Mouse (Mus musculus) cerebellum, postnatal 36 days (tissue): ENCODE data around the gene Borcs5.
"Not testable (repeated sequence)": the region's sequence is repeated elsewhere in the genome, so short reads cannot be mapped to it uniquely, and the experiment has no call there.

Experiments used
- DNase-seq, 2 experiments: peaks; one replicate each; pipeline ENCODE4 v3.0.0; 2021 to 2022; ENCODE audit warnings: mixed read lengths in 2 of 2

The Borcs5 gene

DNA sequence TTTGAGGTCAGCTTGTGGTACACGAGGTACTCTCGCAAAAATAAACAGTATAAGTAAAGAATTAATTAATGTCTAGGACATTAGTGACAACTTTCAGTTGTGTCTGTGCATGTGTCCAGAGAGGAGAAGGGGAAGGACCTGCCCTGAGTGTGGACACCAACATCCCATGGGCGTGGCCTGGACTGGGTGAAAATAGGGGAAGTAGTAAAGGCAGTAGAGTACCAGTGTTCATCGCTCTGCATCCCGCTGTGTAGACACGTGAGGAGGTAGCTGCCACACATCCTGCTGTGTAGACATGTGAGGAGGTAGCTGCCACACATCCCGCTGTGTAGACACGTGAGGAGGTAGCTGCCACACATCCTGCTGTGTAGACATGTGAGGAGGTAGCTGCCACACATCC is 34.4 kb downstream of the Borcs5 start:
- not testable (repeated sequence) for DNase-seq

DNA sequence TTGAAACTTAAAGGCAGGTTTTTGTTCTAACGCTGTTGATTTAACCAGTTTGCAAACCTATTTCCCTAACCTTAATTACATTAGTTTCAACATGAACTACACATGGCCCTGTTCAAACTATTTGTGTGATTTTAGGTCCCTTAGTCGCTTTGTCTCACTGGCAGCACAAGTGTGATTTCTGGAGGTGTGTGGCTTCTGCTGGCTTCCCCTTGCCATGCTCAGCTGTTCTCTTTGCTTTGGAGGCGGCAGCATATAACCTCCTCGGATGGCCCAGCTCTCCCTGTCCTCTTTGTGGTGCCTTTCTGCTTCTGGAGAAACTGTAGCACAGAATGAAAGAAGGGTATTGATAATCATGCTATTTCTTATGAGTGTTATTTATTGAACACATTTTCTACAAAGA is 38.2 kb downstream of the Borcs5 start:
- DNase-seq, result no peak

DNA sequence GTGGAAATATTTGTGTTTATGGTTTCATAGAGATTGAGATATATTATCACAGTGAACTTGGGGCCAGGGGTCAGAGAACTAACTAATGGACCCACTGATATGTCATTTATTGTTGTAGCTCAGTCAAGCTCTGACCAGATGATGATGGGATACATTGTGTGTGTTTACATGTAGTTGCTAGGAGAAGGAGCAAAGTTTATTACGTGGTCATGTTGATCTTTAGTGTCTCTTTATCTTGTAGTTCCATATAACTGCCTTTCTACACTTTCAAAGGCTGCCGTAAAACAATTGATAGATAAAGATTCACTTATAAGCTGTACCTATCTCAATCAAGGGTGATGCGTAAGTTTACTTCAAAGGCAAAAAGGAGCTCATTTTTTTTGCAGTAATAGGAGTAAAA is 38.7 kb downstream of the Borcs5 start:
- no peak for DNase-seq

DNA sequence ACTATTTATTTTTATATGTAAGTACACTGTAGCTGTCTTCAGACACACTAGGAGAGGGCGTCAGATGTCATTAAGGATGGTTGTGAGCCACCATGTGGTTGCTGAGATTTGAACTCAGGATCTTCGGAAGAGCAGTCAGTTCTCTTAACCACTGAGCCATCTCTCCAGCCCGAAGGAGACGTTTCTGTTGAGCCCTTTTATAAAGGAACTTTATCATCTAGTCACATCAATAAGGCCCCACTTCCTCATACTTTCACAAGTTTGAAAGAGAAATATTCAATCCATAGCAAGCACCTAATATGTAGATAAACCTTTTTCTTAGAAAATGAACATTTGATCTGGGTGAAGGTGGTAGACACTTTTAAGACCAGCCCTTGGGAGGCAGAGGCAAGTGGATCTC is 40.0 kb downstream of the Borcs5 start:
- not testable (repeated sequence) for DNase-seq

GRCm38 (mm10) chr6:134684354-134684915 is 45.1 kb downstream of the Borcs5 start:
- DNase-seq, result peak in 1 of 2 experiments; percentile 13

DNA sequence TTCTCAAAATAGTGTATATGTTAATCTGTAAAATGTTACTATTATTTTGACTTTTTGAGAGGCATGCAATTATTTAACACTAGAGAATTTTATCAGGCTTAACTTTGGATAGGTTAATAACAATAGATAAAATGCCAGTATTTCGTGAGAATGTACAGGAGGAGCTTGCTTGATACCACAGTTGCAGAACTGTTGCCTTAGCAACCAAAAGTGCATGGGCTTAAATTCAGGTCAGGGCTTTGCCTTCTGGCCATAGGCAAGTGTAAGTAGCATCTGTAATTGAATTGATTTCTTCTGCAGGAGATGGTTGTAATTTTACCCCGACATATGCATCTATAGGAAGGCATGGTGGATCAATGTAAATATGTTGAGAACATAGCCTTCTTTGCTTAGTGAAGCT is 45.7 kb downstream of the Borcs5 start:
- DNase-seq, result no peak

DNA sequence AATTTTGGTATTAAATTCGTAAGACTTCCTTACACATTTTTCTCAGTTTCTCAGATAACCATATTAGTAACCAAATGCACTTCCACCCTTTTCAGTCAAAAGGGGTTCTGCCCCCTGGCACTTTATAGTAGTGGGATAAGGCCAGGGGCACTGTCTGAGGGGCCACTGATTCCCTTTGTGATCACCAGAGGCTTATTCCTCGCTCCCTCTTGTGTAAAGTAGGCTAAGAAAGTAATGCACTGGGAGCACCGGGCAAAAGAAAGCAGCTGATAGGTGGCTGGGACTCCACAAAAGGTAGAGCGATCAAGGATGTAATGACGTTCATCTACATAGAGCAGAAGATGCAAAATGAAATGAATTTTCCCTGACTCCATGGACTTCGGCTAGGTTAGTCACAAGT is 46.2 kb downstream of the Borcs5 start:
- DNase-seq, result no peak

GRCm38 (mm10) chr6:134694498-134694897 is 55.2 kb downstream of the Borcs5 start:
- DNase-seq, result no peak

- no peak for DNase-seq
Measured at GRCm38 (mm10) chr6:134694988-134695387, 55.7 kb downstream of the Borcs5 start.

DNA sequence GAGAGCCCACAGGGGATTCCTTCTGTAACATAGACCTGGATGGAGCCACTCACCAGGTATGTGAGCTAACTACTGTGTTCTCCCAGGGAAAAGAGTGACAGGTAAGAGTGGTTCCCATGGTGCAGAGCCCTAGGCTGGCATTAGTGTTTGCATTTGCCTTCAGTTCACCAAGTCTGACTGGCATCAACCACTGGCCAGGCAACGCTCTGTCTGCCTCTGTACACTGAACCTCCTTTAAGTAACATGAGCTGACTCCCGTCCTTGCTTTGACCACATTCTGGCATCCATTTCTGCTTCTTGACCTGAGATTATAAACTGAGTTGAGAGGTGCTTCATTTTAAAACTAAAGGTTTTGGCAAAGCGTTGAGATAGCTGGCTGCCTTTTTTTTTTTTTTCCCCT is 56.3 kb downstream of the Borcs5 start:
- DNase-seq, result no peak

DNA sequence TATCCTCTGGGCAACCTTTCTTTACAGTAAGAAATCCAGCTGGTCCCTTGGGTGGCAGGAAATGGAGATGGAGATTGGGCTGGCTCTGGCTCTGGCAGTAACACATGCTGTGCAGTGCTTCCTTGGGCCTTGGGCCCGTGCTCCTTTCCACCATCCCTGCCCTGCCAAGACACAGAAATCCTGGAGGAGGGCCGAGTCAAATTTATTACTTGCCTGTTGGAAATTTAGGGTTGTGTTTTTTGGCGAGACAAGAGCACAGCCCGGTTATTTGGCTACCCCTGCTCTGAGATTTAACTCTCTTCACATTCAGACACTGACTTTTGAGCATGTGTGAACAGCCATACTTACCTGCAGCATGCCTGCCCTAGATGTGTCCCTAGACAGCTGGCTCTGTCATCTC is 56.8 kb downstream of the Borcs5 start:
- DNase-seq, result peak; percentile 58 to 69

DNA sequence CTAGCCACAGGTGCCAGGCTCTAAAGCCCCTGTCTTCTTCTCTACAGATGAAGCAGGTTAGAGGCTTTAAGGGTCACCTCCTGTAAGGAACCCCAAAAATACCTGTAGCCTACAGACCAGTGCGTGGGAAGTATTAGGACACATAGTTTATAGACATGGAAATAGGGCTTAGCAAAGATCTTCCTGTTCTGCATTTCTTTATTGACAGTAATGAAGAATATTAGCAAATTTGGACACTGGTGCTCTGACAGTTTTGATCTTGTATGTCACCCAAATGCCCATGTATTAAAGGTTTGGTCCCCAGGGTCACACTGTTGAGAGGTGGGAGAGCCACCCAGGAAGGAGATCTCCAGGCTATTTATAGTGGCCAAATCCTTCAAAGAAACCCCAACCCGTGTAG is 57.2 kb downstream of the Borcs5 start:
- DNase-seq, result no peak

DNA sequence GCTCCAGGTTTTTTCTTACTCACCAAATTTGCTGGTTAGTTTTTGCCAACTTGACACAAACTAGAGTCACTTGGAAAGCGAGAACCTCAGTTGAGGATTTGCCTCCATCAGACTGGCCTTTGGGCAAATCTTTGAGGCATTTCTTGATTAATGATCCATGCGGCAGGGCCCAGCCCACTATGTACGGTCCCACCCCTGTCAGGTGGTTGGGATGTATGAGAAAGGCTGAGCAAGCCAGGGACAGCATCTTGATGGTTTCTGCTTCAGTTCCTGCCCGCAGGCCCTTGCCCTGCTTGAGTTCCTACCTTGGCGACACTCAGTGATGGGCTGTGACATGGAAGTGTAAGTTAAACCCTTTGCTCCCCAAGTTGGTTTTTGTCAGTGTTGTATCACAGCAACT is 58.9 kb downstream of the Borcs5 start:
- no peak for DNase-seq

GRCm38 (mm10) chr6:134700451-134701210 is 61.3 kb downstream of the Borcs5 start:
- no peak for DNase-seq

DNA sequence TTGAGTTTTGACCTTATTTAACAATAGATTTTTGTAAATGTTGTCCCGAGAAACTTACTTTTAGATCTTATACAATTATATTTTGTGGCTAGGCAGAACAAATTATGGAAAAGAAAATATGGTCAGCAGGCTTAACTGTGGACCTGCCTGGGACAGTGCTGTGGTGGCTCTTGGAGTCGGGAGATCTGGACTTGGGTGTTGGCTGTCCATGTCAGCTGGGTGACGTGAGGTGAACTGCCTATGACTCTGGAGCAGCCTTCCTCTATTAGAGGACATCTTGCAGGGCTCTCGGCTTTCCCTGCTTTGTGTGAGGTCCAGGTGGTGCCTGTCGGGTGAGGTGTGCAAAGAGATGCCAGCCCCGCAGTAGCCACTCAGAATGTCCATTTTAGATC is 61.9 kb downstream of the Borcs5 start:
- DNase-seq, result no peak

DNA sequence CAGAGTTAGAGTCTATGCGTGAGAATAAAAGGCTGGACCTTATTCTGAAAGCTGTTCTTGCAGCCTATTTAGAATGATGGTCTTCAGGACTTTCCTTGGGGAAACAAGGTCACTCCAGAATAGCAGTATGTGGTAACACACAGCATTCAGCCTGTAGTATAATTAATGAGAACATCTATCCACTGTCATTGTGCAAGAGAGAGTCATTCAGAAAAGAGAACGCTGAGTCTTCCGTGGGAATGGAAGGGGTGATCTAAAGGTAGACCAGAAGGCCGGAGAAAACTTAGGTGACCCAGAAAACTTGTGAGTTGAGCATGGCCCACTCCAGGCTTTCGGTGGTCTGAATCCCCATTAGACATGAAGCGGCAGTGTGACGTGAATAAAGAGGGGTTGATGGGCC is 62.9 kb downstream of the Borcs5 start:
- DNase-seq, result no peak

- DNase-seq, result no peak
Measured at GRCm38 (mm10) chr6:134703053-134703690, 63.9 kb downstream of the Borcs5 start.

- no peak for DNase-seq
Measured at GRCm38 (mm10) chr6:134706467-134706866, 67.2 kb downstream of the Borcs5 start.

- DNase-seq, result no peak
Measured at GRCm38 (mm10) chr6:134710020-134710419, 70.7 kb downstream of the Borcs5 start.

GRCm38 (mm10) chr6:134713321-134713720 is 74.0 kb downstream of the Borcs5 start:
- DNase-seq, result no peak

DNA sequence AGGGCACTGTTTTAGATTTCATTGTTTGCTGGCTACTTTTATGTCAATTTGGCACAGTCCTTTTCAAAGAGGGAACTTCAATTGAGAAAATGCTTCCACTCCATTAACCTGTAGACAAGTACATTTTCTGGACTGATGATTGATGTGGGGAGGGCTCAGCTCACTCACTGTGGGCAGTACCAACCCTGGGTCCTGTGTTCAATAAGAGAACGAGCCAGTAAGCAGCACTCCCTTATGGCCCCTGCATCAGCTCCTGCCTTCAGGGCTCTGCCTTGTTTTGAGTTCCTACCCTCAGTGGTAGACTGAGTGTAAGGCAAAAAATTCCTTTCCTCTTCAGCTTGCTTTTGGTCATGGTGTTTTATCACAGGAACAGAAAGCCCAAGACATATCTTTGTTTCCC is 74.6 kb downstream of the Borcs5 start:
- DNase-seq, result no peak

DNA sequence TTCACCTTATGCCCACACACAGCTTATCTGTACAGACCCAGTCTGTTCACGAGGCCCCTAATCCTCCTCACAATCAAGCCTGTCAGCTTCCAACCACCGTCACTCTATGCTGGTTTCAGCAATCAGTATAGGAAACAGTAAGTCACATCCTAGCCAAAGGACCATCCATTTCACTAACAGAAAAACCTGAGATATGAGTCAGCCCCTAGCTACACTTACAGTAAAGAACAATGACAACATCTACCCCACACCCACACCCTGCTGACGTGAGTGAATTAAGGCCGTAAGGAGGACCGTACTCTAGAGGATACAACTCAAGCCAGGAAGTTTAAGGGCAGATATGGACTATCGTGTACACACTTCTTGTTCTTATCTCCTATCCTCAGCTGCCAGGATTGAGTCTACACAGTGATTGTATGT is 76.9 kb downstream of the Borcs5 start:
- no peak for DNase-seq

- DNase-seq, result no peak
Measured at GRCm38 (mm10) chr6:134717886-134718667, 78.8 kb downstream of the Borcs5 start.

DNA sequence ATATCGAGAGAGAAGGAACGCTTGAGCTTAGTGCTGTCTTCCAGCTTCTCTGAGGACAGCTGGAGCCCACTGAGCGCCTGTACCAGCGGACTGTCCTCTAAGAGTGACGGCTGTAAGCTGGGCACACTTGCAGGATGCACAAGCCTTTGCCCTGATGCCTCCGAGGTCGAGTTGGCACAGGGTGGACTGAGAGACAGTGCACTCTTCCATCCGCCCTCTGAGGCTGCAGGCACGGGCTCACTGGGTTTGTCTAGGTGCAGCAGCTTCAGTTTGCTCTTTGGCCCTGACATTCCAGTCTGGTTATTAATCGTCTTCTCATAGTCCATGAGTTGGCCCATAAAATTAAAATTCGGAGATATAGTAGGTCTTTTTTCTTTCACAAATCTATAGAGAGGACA is 79.4 kb downstream of the Borcs5 start:
- DNase-seq, result no peak
